Mouse (Mus musculus): ENCODE data around the gene C530008M17Rik.

The C530008M17Rik gene

GRCm38 (mm10) chr5:76665421-76665820, 9.1 kb downstream of the C530008M17Rik start:
- no peak for DNase-seq (ENCODE audit: low spot score in 2 of 2)

- no peak for DNase-seq (ENCODE audit: low spot score in 2 of 2)
Measured at GRCm38 (mm10) chr5:76666026-76666756, 9.9 kb downstream of the C530008M17Rik start.

- no peak for DNase-seq (ENCODE audit: low spot score in 2 of 2)
Measured at GRCm38 (mm10) chr5:76668118-76668517, 11.8 kb downstream of the C530008M17Rik start.

GRCm38 (mm10) chr5:76668547-76668946, 12.2 kb downstream of the C530008M17Rik start:
- DNase-seq (ENCODE audit: low spot score in 2 of 2) = no peak

GRCm38 (mm10) chr5:76670183-76670582, 13.9 kb downstream of the C530008M17Rik start:
- DNase-seq (ENCODE audit: low spot score in 2 of 2) = no peak

- no peak for DNase-seq (ENCODE audit: low spot score in 2 of 2)
Measured at GRCm38 (mm10) chr5:76674022-76674653, 17.8 kb downstream of the C530008M17Rik start.

GRCm38 (mm10) chr5:76675369-76675768, 19.1 kb downstream of the C530008M17Rik start:
- DNase-seq (ENCODE audit: low spot score in 2 of 2) = no peak

GRCm38 (mm10) chr5:76680959-76681358, 24.6 kb downstream of the C530008M17Rik start:
- DNase-seq (ENCODE audit: low spot score in 2 of 2) = no peak

- DNase-seq (ENCODE audit: low spot score in 2 of 2) = no peak
Measured at GRCm38 (mm10) chr5:76681895-76682656, 25.8 kb downstream of the C530008M17Rik start.

GRCm38 (mm10) chr5:76683455-76683854, 27.1 kb downstream of the C530008M17Rik start:
- no peak for DNase-seq (ENCODE audit: low spot score in 2 of 2)

- DNase-seq (ENCODE audit: low spot score in 2 of 2) = peak; percentile 35 to 68
Measured at GRCm38 (mm10) chr5:76684658-76685605, 28.6 kb downstream of the C530008M17Rik start.

- no peak for DNase-seq (ENCODE audit: low spot score in 2 of 2)
Measured at GRCm38 (mm10) chr5:76687961-76688600, 31.8 kb downstream of the C530008M17Rik start.

- DNase-seq (ENCODE audit: low spot score in 2 of 2) = no peak
Measured at GRCm38 (mm10) chr5:76688643-76689042, 32.3 kb downstream of the C530008M17Rik start.

GRCm38 (mm10) chr5:76690177-76690593, 33.9 kb downstream of the C530008M17Rik start:
- DNase-seq (ENCODE audit: low spot score in 2 of 2) = no peak

GRCm38 (mm10) chr5:76691251-76691650, 34.9 kb downstream of the C530008M17Rik start:
- DNase-seq (ENCODE audit: low spot score in 2 of 2) = no peak

- no peak for DNase-seq (ENCODE audit: low spot score in 2 of 2)
Measured at GRCm38 (mm10) chr5:76691706-76692424, 35.6 kb downstream of the C530008M17Rik start.

GRCm38 (mm10) chr5:76697536-76697935, 41.2 kb downstream of the C530008M17Rik start:
- no peak for DNase-seq (ENCODE audit: low spot score in 2 of 2)

GRCm38 (mm10) chr5:76698187-76698586, 41.9 kb downstream of the C530008M17Rik start:
- DNase-seq (ENCODE audit: low spot score in 2 of 2) = no peak

- no peak for DNase-seq (ENCODE audit: low spot score in 2 of 2)
Measured at GRCm38 (mm10) chr5:76701127-76701853, 45.0 kb downstream of the C530008M17Rik start.

Measured in spleen, postnatal 36 days (tissue).